Mouse (Mus musculus): Measurements from ENCODE around the gene Hs3st2.
A peak's percentile ranks its signal among the peaks of the same experiment; 100 is the strongest.

The Hs3st2 gene

DNA sequence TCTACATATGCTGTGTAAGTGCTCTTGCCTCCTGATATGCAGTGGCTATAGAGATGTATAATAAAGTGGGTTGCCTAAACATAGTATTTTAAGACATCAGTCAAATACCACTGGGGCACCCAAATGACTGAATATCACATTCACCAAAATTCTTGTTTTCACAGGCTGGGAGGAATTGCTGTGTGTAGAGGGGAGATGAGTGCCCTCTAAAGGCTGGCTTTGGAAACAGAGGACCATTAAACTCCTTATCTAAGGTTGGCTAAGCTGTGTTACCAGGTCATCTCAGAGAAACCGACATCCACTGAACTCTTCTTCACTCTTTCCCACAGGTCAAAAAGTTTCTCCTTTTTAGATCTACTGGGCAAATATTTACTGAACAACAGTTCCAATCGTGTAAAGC lies 150.8 kb downstream of the Hs3st2 start:
- DNase-seq (ENCODE audit: low spot score) = no peak

DNA sequence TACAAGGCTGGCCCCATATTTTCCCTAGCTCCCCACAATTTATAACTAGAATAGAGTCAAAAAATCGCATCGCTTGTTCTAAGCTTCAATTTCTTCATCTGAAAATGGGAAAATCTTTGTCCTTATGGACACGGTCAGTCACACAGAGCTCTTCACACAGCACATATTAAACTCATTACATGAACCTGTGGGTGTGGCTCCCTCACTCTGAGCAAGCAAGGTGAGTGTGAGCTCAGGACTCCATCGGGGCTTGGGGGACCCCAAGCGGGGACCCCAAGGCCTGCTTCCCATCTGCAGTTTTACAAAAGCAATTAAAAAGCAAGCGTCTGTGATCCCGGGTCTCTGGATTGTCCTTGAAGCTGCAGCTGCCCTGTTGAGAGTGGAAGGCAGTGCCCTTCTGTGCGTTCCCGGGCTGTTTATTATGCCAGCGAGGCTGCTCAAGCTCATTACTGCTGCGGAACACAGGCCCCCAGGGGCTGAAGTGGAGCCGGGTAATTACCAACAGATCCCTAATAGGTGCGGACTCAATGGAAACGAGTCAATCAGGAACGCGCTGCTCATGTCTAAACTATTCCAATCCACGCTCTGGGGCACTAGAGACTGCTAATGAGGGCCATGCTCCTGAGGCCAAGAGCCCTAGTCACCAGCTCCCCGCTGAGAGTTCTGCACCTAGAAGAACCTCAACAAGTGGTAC lies 157.8 kb downstream of the Hs3st2 start:
- peak; percentile 49 for DNase-seq (ENCODE audit: low spot score)

Data from embryo, embryonic 10.5 days (tissue).